Mouse (Mus musculus) heart, embryonic 11.5 days (tissue): Measurements from ENCODE around the gene Pou2f3. TPM values are rescaled to one million over a fixed set of nuclear protein-coding genes. Genes with fewer than 3 reads are reported as not detected.
"Not testable (repeated sequence)": the region's sequence is repeated elsewhere in the genome, so short reads cannot be mapped to it uniquely, and the experiment has no call there.

Experiments
- ATAC-seq: fragments of 200-750 bp; cut with Nextera tagmentation; replicated peaks from 2 replicates; pipeline ENCODE4 v1.8.0; 2017; ENCODE audit warnings: moderate library complexity; ENCODE audit not compliant: insufficient number of reproducible peaks, low FRiP score, low TSS enrichment
- H3K27ac ChIP-seq: fragments of 300-500 bp; sonication (generic); 2 replicates; pipeline ENCODE4 v1.5.1; 2014; ENCODE audit warnings: mild to moderate bottlenecking, low read depth, low read length
- H3K27me3 ChIP-seq: fragments of 300-500 bp; sonication (generic); 2 replicates; pipeline ENCODE4 v1.6.1; 2014; ENCODE audit warnings: mild to moderate bottlenecking, low read length, mixed read lengths; ENCODE audit not compliant: control insufficient read depth, insufficient read depth
- H3K36me3 ChIP-seq: fragments of 300-500 bp; sonication (generic); 2 replicates; pipeline ENCODE4 v1.6.1; 2014; ENCODE audit warnings: mild to moderate bottlenecking, low read length, moderate library complexity, mixed read lengths; ENCODE audit not compliant: control insufficient read depth, insufficient read depth
- H3K4me1 ChIP-seq: fragments of 300-500 bp; sonication (generic); 2 replicates; pipeline ENCODE4 v1.6.1; 2014; ENCODE audit warnings: low read length; ENCODE audit not compliant: control insufficient read depth, insufficient read depth
- H3K4me2 ChIP-seq: fragments of 300-500 bp; sonication (generic); 2 replicates; pipeline ENCODE4 v1.6.1; 2014; ENCODE audit warnings: mild to moderate bottlenecking, moderate library complexity
- H3K4me3 ChIP-seq: fragments of 300-500 bp; sonication (generic); 2 replicates; pipeline ENCODE4 v1.5.1; 2014; ENCODE audit warnings: low read depth, low read length
- H3K9ac ChIP-seq: fragments of 300-500 bp; sonication (generic); 2 replicates; pipeline ENCODE4 v1.6.1; 2014; ENCODE audit warnings: mild to moderate bottlenecking, low read depth, low read length, moderate library complexity
- H3K9me3 ChIP-seq: fragments of 300-500 bp; sonication (generic); replicated peaks from 2 replicates; pipeline ENCODE4 v1.6.1; 2016; ENCODE audit warnings: low read length; ENCODE audit not compliant: control insufficient read depth
- WGBS: fragments of 180-500 bp; shearing (Covaris S2); extraction: QIAGEN DNeasy Blood & Tissue Kit; methylation state at CpG from one replicate; pipeline ENCODE4 v1.1.7; 2014; ENCODE audit not compliant: insufficient replicate concordance; 5-methylcytosine and 5-hydroxymethylcytosine counted together
- polyA plus RNA-seq: library from polyadenylated mRNA; unstranded; fragments of >200 nt; fragmentation: Nextera tagmentation; extraction: Ambion mirVana; gene quantifications from 2 replicates; pipeline ENCODE4 v1.2.1, GENCODE M21; 2014

Pou2f3 gene
- polyA plus RNA-seq, 1 experiment from 2014 or later = not detected

DNA sequence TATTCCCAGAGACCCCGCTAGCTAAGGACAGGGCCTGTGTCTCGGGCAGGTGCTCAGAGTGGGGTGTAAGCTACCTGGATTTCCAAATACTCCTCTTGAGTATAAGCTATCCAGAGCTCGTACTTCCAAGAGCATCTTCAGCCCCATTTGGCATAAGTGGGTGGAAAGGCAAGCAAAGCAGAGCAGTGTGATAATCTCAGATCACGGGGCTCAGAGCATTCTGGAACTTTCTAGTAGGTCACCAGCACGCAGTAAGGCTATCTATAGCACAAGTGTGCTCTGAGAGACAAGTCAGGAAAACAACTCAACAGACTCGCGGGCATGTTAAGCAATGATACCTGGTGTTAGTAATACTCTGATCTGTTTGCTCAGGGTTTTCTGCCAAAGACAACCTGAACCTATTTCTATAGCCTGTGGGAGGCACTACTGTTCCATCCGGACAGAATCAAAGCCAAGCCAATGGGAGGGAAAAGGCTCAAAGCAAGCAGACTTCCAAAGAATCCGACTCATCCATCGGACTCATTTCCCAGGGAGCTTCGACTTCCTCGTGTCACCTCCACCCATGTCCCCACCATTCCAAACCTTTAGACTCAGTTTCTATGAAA, 65.9 kb downstream of the Pou2f3 start:
- H3K4me2 ChIP-seq = no peak overlapping the region
- no peak for ATAC-seq
- no peak overlapping the region for H3K4me3 ChIP-seq
- H3K36me3 ChIP-seq = no peaks in the 10 kb centered on the region
- H3K9ac ChIP-seq = no peak overlapping the region
- H3K9me3 ChIP-seq = no peaks in the 10 kb centered on the region
- 60% methylated on average over 12 of the region's 12 CpGs for WGBS
- H3K27me3 ChIP-seq = peaks cover 4% of the 10 kb centered on the region
- no peak overlapping the region for H3K27ac ChIP-seq
- peaks cover 3% of the 10 kb centered on the region; the same call in 1 of the 2 replicates for H3K4me1 ChIP-seq

GRCm38 (mm10) chr9:43141839-43142238, 68.3 kb downstream of the Pou2f3 start:
- no peak overlapping the region for H3K4me2 ChIP-seq
- no peak overlapping the region for H3K4me3 ChIP-seq
- H3K36me3 ChIP-seq = no peaks in the 10 kb centered on the region
- no peak overlapping the region for H3K9ac ChIP-seq
- H3K4me1 ChIP-seq = peaks cover 3% of the 10 kb centered on the region; the same call in 1 of the 2 replicates
- H3K27me3 ChIP-seq = no peaks in the 10 kb centered on the region; the same call in 1 of the 2 replicates
- no peak for ATAC-seq
- no peak overlapping the region for H3K27ac ChIP-seq
- WGBS = 8% methylated on average over 4 of the region's 4 CpGs
- no peaks in the 10 kb centered on the region for H3K9me3 ChIP-seq

DNA sequence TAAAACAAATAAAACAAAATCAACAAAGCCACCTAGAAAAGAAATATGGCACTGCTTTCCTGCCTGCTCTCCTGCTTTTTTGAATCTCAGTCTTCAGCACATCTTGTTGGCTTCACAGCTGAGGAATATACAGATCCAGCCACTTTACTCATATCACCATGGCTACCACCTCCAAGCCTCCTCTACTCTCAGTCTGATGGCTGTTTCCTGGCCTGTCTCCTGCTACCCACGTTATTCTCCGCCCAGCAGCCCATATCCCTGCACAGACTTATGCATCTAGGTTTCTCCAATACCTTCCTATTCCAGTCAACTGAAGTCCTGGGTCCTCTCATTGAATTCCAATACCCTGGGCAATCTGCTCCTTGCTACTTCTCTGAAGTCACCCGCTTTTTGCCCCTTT, 76.6 kb downstream of the Pou2f3 start:
- no peaks in the 10 kb centered on the region for H3K36me3 ChIP-seq
- H3K27ac ChIP-seq = no peak overlapping the region
- H3K4me2 ChIP-seq = no peak overlapping the region
- no peaks in the 10 kb centered on the region for H3K4me1 ChIP-seq
- no peak overlapping the region for H3K9ac ChIP-seq
- ATAC-seq = no peak
- no peak overlapping the region for H3K4me3 ChIP-seq
- H3K27me3 ChIP-seq = no peaks in the 10 kb centered on the region
- WGBS = 68% methylated on average over 3 of the region's 3 CpGs
- H3K9me3 ChIP-seq = no peaks in the 10 kb centered on the region

DNA sequence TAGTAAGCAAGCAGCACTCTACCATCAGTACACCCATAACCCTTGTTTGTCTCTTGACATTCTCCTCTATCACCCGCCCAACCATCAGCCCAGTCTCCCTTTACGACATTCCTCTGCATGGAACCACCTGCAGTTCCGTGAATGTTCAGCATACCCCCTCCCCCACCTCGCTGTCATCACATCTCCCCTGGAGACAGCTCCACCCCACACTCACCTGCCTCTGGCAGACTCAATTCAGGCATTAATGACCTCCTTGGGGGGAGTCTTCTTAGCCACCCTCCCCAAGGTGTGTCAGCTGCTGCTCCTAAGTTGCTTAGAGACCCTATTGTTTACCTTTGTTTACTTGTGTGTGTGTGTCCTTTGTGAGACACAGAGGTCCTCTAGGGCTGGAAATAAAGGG, 77.8 kb downstream of the Pou2f3 start:
- H3K9ac ChIP-seq = no peak overlapping the region
- H3K4me2 ChIP-seq = no peak overlapping the region
- H3K9me3 ChIP-seq = no peaks in the 10 kb centered on the region
- H3K4me3 ChIP-seq = no peak overlapping the region
- no peaks in the 10 kb centered on the region for H3K36me3 ChIP-seq
- no peaks in the 10 kb centered on the region for H3K4me1 ChIP-seq
- H3K27me3 ChIP-seq = no peaks in the 10 kb centered on the region
- no peak for ATAC-seq
- H3K27ac ChIP-seq = no peak overlapping the region
- 31% methylated on average over 4 of the region's 4 CpGs for WGBS

GRCm38 (mm10) chr9:43131940-43132339, 78.2 kb downstream of the Pou2f3 start:
- Histone ChIP-seq H3K27me3 (no peaks in the 10 kb centered on the region), H3K4me2 (no peak overlapping the region), H3K27ac (no peak overlapping the region), H3K9ac (no peak overlapping the region), H3K9me3 (no peaks in the 10 kb centered on the region), H3K4me1 (no peaks in the 10 kb centered on the region), H3K4me3 (no peak overlapping the region), H3K36me3 (no peaks in the 10 kb centered on the region)
- WGBS = 65% methylated on average over 5 of the region's 5 CpGs
- ATAC-seq = no peak

GRCm38 (mm10) chr9:43130684-43131083, 79.5 kb downstream of the Pou2f3 start:
- ATAC-seq = no peak
- 92% methylated on average over 2 of the region's 2 CpGs for WGBS
- Histone ChIP-seq H3K27me3 (no peaks in the 10 kb centered on the region), H3K9ac (no peak overlapping the region), H3K27ac (no peak overlapping the region), H3K4me1 (no peaks in the 10 kb centered on the region), H3K4me2 (no peak overlapping the region), H3K9me3 (no peaks in the 10 kb centered on the region), H3K36me3 (no peaks in the 10 kb centered on the region), H3K4me3 (no peak overlapping the region)

- WGBS = 65% methylated on average over 10 of the region's 10 CpGs
These were observed 82.9 kb downstream of the Pou2f3 start for GRCm38 (mm10) chr9:43127101-43127787.

GRCm38 (mm10) chr9:43122379-43122778, 87.8 kb downstream of the Pou2f3 start:
- Histone ChIP-seq H3K36me3 (no peaks in the 10 kb centered on the region), H3K9me3 (no peaks in the 10 kb centered on the region), H3K4me1 (no peaks in the 10 kb centered on the region), H3K27me3 (no peaks in the 10 kb centered on the region), H3K4me3 (no peak overlapping the region), H3K9ac (no peak overlapping the region), H3K27ac (no peak overlapping the region), H3K4me2 (no peak overlapping the region)
- ATAC-seq = no peak
- WGBS = 33% methylated on average over 1 of the region's 1 CpGs

More at GRCm38 (mm10) chr9:43127101-43127787, 82.9 kb downstream of the Pou2f3 start:
- Histone ChIP-seq H3K27me3 (no peaks in the 10 kb centered on the region), H3K9ac (no peak overlapping the region), H3K4me3 (no peak overlapping the region), H3K9me3 (no peaks in the 10 kb centered on the region), H3K36me3 (no peaks in the 10 kb centered on the region), H3K4me1 (no peaks in the 10 kb centered on the region), H3K4me2 (no peak overlapping the region), H3K27ac (no peak overlapping the region)
- ATAC-seq = no peak

DNA sequence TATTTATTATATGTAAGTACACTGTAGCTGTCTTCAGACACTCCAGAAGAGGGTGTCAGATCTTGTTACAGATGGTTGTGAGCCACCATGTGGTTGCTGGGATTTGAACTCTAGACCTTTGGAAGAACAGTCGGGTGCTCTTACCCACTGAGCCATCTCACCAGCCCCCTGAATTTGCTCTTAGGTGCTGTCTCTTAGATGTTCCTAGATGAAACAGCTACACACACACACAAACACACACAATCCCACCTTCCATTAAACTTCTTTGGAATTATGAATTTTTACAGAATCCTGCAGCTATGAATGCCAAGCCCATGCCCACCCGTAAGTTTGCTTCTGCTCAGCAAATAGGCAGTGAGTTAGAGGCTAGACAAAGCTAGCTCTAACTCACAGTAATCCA, 88.2 kb downstream of the Pou2f3 start:
- not testable (repeated sequence) for H3K27ac ChIP-seq, H3K4me2 ChIP-seq, H3K27me3 ChIP-seq, H3K9me3 ChIP-seq, H3K4me3 ChIP-seq, ATAC-seq, H3K4me1 ChIP-seq, H3K9ac ChIP-seq, H3K36me3 ChIP-seq
- WGBS = 80% methylated on average over 2 of the region's 2 CpGs
